Mouse (Mus musculus) retina, adult 2 months (tissue): ENCODE measurements around the gene Odf3l2.

Source experiments
- DNase-seq: peaks from one replicate; pipeline ENCODE4 v3.0.0-alpha.2; 2012; ENCODE audit warnings: low read depth, low spot score

The Odf3l2 gene

DNA sequence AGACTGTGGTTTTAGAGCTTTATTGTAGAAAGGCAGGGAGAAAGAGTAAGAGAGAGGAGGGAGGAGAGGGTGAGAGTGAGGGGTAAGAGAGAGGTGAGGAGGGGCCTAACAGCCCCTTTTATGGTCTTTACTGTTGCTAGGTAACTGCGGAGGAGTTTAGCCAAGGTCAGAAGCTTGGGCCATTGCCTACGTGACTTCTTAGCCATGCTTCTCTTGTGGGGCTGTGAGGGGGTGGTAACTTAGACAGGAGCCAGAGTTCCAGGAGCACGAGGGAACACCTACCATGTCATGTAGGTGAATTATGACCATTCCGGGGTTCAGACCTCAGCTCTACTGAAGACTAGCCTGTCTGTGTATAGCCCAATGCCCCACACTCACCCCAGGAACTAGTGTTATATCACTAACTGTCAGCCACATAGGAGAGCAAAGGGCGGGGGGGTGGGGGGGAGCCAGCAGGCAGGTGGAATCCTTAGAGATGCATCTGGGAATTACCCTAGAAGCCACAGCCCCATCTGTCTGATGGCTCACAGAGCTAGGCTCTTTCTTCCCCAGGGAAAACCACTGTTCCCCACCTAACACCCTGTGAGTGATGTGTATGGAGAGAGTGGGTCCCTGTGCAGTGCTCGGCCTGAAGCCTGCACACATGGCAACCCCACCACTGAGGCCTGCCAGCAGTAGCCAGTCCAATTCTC is 26.0 kb upstream of the Odf3l2 start:
- no peak for DNase-seq

DNA sequence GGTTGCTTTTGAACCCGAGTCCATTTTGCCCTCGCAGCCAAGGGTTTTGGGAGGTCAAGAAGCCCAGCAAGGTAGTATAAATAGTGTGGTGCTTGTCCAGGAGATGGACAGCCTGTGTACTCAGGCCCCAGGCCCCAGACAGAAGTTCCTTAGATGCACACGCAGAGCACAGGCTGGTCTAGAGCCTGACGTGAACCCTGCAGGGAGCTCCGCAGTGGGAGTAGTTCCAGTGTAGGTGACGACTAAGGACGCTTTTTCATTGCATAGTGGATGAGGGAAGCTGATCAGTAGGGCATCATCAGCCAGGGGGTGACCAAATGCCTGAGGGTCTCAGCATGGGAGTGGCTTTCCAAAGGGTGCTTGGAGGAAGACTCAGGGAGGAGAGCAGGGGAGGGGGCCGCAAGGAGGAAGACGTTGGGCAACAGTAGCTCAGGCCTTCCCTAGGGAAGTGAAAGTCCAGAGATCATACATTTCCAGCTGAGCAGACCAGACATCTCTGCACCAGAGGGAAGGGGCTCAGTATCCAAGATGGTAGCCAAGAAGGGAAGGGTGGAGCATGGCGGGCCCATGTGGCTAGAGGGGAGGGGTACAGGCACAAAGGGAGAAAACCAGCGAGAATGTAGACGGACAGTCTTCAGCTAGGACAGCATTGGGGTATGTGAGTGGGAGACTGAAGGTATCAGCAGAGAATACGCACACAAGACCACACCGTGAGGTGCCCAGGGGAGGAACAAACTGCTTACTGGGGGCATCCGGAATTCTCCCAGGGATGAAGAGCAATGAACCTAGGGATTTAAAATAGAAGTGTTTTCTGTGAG is 24.7 kb upstream of the Odf3l2 start:
- no peak for DNase-seq

DNA sequence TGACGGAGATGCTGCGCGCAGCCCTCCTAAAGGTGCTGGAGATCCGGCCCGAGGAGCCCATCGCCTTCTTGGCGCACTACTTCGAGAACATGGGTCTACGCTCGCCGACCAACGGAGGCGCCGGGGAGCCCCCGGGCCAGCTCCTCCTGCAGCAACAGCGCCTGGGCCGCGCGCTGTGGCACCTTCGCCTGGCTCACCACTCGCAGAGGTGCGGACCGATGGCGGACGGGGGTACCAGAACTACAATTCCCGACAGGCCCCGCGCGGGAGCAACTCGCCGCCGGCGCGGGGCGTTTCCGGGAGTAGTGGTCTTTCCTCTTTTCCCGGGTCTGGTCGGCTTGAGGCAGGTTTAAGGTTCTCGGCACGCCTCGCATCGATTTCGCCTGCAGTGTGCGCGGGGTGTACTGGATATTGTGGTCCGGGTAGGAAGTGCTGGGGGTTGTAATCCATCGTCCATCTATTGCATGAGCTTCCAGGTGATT is 24.1 kb upstream of the Odf3l2 start:
- DNase-seq = peak; percentile 40

DNA sequence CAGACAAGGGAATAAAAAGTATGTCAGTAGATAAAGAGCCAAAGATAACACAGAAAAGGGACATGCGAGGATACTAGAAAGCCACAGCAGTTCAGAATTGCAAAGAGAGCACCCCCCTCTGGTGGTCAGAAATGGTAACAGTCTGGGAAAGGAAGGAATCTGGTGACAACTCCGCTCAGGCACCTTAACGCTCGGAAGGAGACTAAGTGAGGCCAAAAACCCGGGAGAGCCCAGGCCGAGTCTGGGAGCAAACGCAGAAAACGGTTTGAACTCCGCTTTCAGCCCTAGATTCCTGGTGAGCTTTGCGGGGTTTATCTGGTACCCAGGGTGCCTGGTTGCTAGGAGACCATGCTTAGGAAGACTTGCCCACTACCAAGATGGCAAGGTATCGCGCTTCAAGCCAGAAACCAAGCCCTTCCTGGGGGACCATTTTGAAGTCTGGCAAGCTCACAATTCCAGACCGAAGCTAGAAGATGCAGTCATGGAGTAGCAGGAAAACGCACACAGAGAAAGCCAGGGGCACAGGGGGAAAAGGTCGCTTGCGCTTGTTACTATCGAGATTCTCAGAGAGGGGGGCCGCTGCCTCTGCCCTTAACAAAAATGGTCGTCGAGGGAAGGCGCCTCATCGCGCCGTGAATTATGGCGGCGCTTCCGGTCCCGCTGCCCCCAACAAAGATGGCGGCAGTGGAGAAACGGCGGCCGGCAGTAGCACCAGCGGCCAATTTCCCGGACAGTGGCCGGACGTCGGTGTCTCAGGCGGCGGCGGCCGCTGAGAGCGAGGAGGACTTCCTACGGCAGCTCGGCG is 23.4 kb upstream of the Odf3l2 start, which contains the start of gene Tpgs1:
Gene Tpgs1 (plus strand): TSS at position 599 of the 805 bp plus-strand sequence.
- peak; percentile 91 for DNase-seq

DNA sequence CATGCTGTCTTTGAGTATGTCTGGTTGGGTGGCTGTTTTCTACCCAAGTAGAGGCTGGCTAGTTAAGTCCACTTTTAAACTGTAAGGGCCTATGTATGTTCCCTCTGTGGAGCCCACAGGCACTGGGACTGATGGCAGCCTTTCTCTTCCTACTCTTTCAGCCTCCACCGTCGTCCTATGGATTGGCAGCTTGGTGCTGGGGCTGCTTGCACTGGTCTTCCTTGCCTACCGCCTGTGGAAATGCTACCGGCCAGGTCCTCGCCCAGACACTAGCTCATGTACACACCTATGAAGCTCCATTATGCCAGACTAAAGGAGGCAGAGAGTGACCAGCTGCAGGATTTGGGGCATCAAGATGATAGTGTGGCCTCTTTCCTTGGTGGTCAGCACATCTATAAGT is 22.5 kb upstream of the Odf3l2 start:
- no peak for DNase-seq

DNA sequence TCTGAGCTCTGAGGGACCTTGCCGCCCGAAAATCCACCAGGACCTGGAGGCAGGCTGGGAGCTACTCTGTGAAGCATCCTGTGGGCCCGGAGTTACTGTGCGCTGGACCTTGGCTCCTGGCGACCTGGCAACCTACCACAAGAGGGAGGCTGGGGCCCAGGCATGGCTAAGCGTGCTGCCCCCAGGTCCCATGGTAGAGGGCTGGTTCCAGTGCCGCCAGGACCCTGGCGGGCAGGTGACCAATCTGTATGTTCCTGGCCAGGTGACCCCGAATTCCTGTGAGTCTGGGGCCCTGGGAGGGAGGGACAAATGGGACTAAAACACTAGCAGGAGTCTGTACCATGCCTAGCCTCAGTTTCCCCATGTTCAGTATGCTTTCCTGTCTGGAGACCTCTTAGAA is 21.0 kb upstream of the Odf3l2 start:
- no peak for DNase-seq

DNA sequence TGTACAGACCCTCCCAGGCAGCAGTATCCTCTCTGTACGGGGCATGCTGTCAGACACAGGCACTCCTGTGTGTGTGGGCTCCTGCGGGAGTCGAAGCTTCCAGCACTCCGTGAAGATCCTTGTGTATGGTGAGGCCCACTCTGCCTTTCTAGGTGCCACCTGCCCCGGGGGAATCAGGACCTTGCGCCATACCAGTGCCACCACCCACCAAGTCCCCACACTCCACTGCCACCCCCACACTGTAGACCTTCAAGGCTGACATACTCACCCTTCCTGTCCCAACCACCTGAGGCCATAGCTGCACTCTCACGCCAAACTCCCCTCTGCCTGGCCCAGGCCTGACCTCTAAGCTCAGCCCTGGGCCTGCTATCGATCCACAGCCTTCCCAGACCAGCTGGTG is 19.5 kb upstream of the Odf3l2 start:
- DNase-seq = no peak

DNA sequence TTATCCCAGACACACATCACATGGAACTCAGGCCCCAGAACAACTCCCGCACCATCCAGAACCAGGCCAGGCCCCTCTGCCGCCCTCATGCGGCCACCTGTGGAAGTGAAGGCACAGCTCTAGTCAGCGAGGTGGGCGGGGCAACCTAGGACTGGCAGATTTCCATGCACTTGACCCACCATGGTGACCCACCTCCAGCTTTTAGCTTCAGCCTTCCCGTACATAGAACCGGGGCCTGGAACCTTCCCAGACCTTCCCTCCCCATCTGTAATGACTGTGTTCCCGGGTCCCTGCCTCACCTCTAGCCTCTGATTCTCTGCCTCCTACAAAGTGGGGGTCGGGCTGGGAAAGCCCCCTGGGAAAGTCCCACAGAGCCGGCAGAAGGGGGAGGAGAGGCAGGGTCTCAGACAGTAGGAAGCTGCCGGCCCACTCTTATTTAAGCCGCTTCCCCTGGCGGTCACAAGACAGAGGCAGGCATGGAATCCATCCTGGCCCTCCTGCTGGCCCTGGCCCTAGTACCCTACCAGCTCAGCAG is 18.7 kb upstream of the Odf3l2 start, which contains the start of gene Madcam1:
Gene Madcam1 (plus strand): TSS at position 429 of the 535 bp plus-strand sequence.
- no peak for DNase-seq

DNA sequence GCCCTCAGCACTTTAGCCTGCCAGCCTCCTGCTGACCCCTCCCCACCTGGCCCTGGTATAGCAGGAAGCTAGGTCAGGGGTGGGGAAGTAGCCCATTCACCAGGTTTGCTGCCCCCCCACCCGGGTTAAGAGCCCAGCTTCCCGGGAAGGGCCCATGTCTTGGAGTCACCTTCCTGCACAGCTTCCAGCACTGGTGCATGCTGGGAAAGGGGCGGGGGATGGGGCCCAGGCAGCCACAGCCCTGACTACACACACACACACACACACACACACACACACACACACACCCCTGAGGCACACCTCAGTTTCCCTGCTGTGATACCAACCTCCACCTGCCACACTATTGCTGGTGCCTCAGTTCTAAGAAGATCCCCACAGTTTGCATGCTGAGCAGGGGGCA is 16.3 kb upstream of the Odf3l2 start:
- no peak for DNase-seq

DNA sequence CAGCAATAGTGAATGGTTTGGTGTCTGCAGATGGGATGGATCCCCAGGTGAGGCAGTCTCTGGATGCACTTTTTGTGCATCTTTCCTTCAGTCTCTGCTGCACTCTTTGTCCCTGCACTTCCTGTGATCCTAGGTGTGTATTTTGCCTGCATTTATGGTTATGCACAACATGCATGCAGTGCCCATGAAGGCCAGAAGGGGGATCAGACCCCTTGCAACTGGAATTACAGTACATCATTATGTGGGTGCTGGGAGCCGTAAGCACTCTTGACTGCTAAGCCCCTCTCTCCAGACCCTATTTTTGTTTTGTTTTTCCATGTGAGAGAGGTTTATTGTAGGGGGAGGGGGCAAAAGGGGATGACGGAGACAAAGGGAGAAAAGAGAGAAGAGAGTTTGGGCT is 14.8 kb upstream of the Odf3l2 start:
- DNase-seq = no peak

DNA sequence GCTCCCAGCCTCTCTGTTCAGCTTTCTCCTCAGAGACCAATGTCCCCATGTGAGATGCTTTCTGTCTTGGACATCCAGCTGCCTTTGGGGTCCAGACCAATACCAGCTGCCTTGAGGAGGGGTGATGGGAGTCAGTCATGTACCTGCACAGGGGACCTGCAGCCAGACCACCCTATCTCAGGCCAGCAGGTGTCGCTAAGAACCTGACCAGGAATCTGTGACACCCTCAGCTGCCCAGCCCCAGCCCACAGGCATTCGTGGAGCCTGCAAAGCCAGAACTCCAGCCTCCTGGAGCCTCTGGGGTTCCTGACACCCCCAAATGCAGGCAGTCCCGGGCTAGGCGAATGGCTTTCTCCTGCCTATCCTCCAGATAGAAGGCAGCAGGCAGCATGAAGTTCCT is 13.3 kb upstream of the Odf3l2 start:
- DNase-seq = no peak

DNA sequence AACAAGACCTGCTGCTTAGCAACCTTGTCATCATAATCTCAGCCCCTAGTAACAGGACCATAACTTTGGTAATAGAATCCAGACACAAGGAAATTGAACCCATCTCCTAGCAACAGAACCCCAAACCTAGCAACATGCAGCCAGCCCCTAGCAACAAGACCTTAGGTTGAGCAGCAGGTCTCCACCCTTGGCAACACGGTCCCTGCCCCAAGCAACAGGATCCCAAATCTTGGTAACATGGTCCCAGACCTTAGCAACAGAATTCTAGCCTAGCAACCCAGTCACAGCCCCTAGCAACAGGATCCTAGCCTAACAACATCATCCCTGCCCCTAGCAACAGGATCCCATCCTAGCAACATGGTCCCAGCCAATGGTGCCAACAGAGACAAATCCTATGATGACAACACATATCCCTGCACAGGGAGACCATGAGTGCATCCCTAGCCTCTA is 9.4 kb upstream of the Odf3l2 start:
- no peak for DNase-seq

DNA sequence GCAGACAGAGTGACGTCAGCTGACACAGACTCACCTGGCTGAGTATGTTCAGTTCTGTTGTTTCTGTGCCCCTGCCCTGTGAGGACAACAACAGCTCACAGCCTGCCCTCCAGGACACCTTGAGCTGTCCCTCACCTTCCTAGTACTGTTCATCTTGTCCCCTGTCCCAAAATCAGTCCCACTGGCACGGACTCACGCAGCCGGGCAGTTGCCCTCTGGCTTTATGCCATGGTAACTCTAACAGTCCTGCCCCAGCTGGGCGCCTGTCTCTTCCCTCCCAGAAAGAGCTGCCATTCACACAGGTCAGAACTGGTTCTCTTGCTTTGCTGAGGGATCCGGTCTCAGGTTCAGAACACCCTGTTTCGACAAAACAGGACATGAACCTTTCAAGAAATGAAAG is 7.3 kb upstream of the Odf3l2 start:
- no peak for DNase-seq

DNA sequence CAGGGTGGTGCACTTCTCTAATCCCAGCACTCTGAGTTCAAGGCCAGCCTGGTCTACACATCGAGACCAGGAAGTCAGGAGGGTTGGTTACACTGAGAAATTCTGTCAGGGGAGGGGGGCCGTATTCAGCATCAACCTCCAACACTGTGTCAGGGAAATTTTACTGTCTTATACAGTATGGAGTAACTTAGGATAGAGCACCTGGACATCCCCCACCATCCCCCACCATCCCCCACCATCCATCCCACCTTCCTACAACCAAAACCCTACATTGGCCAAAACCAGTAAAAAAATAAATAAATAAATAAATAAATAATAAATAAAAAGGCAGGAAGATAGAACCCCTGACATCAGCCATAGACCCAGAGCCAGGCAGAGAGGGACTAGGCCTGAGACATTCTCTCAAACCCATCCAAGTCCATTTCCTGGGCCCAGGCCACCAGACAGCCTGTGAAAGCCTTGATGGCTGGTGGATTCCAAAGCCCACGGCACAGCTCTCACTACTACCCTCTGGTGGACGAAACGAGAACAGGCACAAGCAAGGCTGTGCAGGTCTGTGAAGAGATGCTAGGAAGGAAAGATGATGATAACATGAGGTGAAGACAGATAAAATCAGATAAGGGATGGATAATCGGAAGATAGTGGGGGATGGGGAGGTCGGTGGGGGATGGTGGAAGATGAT is 3.7 kb upstream of the Odf3l2 start:
- DNase-seq = peak; percentile 50

DNA sequence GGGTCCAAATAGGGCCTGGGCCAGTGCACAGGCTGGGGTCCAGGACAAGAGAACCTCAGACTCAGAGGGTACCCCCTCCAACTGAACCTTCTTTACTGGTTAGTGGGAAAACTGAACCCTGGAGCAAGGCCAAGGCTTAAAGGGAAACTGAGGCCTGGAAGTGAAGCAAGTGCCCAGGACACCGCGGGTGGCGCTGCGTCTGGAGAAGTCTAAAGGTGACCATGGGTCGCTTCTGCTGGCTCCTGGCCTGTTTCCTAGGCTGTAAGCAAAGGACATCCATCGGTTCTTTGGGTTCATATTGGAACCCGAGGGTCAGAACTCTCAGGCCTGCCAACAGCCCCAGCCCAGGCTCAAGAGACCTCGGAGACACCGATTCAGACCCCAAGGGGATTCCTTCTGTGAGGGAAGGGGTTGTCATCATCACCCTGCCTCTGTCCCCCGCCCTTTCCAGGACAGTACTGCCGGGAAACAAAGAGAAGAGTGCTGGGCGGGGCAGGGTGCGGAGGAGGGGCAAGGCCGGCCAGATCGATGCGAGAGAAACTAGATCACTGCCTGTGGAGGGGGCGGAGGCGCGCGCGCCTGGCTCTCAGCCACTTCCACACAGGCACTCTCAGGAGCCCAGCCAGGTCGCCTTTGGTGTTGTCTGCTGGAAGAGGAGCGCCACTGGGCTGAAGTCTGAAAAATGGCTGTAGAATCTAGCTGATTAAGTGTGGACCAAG is 6.9 kb downstream of the Odf3l2 start:
- DNase-seq = no peak

DNA sequence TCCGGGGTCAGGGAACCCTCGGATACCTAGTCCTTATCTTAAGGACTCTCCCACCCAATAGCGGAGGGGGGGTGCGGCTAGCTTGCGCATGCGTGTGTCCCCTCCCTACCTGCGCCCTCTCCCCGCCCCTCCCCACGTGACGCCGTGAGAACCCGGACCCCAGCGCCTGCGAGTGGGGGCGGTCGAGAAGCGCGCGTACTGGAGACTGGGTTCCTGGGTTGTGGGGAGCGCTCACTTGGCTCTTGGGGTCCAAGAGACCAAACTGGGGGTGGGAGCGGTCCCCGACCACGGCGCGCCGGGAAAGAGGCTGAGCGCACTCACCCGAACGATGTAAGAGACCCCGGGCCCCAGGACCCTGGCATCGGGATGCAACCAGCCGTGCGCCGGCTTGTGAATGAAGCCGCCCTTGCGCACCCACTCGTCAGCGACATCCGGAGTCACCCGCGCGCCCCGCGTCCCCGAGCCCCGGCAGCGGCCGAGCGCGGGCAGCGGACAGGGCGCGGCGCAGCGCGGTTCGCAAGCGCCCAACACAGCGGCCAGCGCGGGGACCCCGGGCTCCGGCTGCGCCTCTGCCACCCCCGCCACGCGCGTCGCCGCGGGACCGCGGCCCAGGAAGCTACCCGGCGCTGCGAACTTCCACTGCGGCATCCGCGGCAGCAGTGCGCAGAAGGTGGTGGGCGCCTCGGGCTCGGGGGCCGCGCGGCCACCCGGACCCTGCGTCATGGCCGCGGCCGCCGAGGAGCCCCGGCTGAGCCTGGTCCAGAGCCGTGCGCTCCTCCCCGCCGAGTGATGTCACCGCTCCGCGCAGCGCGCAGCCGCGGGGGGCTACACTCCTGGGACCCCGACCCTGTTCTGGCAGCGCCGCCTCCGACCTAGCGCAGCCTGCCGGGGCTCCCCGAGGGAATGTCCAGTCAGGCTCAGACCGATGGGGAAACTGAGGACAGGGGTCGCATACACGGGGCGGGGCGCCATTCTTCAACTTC is 8.1 kb downstream of the Odf3l2 start, which contains the start of gene Shc2:
Gene Shc2 (minus strand): TSS at position 791 of the 983 bp plus-strand sequence.
- DNase-seq = peak; percentile 22

DNA sequence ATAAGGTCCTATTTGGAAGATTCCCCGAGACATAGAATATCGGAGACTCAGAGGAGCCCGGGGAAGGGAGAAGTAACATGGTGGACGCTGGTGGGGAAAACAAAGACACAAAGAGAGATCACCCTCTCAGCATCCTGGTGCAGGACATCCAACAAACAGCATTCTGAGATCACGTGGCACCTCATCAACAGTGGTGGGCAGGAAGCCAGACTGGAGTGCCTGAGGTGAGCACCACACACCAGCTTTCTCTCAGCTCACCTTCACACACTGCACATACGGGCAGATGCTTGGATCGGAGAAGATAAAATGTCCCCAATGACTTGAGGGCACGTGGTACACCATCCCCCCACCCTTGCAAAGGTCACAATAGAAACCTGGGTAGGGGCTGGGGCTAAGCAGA is 9.3 kb downstream of the Odf3l2 start:
- no peak for DNase-seq

DNA sequence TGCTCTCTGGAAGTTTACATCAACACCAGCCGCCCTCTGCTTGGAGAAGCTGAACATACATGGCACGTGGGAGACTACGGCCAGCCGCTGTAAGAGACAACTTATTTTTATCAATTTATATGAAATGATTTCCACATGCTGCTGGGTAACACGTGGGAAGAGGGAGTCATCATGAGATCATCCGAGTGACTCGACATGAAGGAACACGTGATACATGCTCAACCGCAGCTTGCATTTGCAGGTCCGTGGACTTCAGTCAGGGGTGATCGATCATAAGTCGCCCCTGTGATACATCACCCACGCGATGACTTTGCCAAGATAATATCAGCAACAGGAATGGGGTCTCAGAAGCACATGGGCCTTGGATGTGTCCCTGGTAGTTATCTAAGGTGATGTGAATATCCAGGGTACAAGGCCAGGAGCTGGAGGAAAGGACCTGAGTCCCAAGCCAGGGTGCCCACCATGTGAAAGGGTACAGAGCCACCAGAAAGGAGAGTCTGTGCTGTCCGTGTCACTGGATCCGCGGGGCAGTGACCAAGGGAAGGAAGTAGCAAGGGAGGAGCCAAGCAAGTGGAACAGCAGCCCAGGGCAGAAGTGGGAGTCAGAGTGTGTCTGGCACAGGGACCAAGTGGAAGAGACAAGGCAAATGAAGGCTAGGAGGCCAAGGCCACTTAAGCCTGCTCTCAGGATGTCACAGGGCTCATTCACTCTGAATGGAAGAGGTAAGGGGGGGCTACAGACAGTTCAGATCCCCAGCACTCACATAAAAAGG is 12.3 kb downstream of the Odf3l2 start:
- DNase-seq = no peak
